Mouse (Mus musculus): ENCODE results near the gene Lsp1. TPM values are rescaled to one million over a fixed set of nuclear protein-coding genes. Genes with fewer than 3 reads are reported as not detected.

Gene Lsp1
- 15.5 TPM for polyA plus RNA-seq (2021)

DNA sequence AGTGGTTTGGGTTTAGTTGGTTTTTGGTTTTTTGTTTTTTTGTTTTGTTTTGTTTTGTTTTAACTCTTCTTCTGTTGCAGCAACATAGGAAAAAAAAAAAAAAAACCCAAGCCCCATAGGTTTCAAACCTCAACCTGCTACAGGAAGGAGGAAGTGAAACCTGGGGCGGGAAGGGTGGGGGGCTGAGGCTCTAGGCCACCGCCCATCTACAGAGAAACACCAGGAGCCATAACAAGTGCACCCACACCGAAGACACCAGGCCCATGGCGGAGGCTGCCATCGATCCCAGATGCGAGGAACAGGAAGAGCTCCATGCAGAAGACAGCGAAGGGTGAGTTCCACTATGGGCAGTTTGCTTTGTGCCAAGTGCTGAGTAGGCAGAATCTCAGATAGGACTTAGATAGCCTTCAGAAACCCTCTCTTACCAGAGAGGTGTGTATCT is at the start of gene Lsp1:
Gene Lsp1, plus strand, starts transcription at position 174 of the 442 bp plus-strand sequence.
- no peak for DNase-seq (ENCODE audit: low read depth, low spot score)
- in situ Hi-C loops (cut with MboI; ENCODE audit: low pct_unique_long_range_greater_than_20kb): no loop called here
- CTCF ChIA-PET: interaction anchor here (0.6 to 1.9 kb wide), 3 partner anchors 9 to 27 kb away, joined by 3 to 4 read pairs (median 3); no protein-coding TSS in a partner anchor
- no peaks in the 10 kb centered on the region for H3K27me3 ChIP-seq
- no peak for TF ChIP-seq CTCF (IDR thresholded peaks at IDR 0.05)
- POLR2A ChIA-PET: no interaction called here
- ATAC-seq: no peak

DNA sequence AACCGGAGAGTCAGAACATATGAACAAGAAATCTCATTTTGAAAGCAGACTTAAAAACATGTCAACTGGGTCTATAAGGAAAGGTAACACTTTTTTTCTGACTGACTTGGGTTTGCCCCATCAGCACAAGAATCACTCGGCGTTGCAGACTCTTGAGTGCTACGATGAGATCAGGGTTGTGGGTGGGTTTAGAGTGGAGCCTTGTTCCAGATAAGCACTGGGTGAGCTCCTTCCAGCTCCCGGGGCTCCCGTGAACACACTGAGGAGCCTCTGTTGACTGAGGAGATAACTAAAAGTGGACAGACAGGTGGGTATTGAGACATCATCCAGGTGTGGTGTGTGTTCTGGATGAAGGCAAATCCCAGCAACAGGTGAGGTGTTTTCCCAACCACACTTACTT is 47.3 kb upstream of the Lsp1 start:
- CTCF ChIA-PET: interaction anchor here (1.4 to 2.4 kb wide), 2 partner anchors 12 kb away, joined by 3 to 7 read pairs; no protein-coding TSS in a partner anchor
- in situ Hi-C loops (cut with MboI; ENCODE audit: low pct_unique_long_range_greater_than_20kb): no loop called here
- TF ChIP-seq CTCF (IDR thresholded peaks at IDR 0.05): no peak
- no peak for ATAC-seq
- POLR2A ChIA-PET: no interaction called here
- no peaks in the 10 kb centered on the region for H3K27me3 ChIP-seq
- DNase-seq (ENCODE audit: low read depth, low spot score): no peak

DNA sequence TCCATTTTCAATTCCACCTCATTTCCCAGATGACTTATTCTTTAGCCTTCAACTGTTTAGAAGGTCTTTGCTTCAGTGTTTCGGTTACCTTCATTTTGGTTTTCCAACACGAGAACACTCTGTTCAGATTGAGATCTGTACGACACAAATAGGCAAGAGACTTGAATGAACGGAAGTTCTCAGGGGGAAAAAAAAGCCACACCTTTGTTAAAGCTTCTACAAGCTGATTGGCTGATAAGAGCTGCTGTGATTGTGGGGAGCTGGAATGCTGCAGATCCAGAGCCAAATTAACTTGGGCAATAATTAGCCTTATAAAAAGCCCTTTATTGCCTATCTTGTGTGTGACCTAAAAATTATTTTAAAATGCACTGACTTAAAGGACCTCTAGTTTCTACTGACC is 45.3 kb upstream of the Lsp1 start:
- no peak for DNase-seq (ENCODE audit: low read depth, low spot score)
- TF ChIP-seq CTCF (IDR thresholded peaks at IDR 0.05): no peak
- in situ Hi-C loops (cut with MboI; ENCODE audit: low pct_unique_long_range_greater_than_20kb): no loop called here
- ChIA-PET CTCF (interaction anchor here (1.1 to 1.3 kb wide), 2 partner anchors 9 to 10 kb away, joined by 3 to 5 read pairs; no protein-coding TSS in a partner anchor), POLR2A (interaction anchor here (1.2 kb wide), 1 partner anchor 28 kb away, joined by 6 read pairs; the partner anchor contains the start of gene Ctsd)
- no peak for ATAC-seq
- no peaks in the 10 kb centered on the region for H3K27me3 ChIP-seq

DNA sequence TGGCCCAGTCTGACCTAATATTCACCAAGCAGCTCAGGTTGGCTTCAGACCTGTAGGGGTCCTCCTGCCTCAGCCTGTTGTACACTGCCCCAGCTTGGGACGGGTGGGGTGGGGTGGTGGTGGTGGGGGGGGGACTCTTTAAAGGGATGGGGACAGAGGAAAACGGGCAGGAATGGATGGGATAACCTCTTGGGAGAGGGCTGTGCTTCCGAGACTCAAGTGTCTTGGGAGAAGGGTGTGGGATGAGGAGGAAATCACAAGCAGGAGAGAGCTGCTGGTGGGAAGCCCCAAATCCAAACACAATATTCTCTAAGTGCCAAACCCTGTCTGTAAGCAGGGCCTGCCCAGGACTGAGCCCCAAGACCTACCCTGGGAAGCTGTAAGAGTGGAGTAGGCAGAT is 44.4 kb upstream of the Lsp1 start:
- POLR2A ChIA-PET: interaction anchor here (1.3 kb wide), 1 partner anchor 29 kb away, joined by 3 read pairs; no protein-coding TSS in a partner anchor
- DNase-seq (ENCODE audit: low read depth, low spot score) (no peak), ATAC-seq (no peak)
- no peaks in the 10 kb centered on the region for H3K27me3 ChIP-seq
- in situ Hi-C loops (cut with MboI; ENCODE audit: low pct_unique_long_range_greater_than_20kb): no loop called here
- no peak for TF ChIP-seq CTCF (IDR thresholded peaks at IDR 0.05)
- CTCF ChIA-PET: no interaction called here

DNA sequence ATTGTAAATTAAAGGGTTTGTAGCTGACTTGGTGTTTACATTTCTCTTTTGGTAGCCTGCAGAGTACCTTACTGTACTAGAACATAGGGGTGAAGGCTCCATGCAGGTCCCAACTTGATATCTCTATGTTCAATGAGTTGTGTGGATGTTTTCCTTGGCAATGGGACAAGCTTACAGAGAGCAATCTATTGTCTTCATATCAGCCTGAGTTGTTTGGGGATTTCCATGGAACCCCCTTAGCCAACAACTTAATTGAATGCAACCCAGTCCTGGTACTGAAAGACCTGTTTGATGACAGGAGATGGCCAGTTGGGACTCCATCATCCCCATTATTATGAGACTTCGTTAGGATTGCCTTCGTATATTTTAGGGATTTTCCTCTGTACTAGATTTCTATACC is 42.6 kb upstream of the Lsp1 start:
- CTCF ChIA-PET: interaction anchor here (1.4 to 2.2 kb wide), 4 partner anchors 9 to 17 kb away, joined by 4 to 7 read pairs (median 6); no protein-coding TSS in a partner anchor

DNA sequence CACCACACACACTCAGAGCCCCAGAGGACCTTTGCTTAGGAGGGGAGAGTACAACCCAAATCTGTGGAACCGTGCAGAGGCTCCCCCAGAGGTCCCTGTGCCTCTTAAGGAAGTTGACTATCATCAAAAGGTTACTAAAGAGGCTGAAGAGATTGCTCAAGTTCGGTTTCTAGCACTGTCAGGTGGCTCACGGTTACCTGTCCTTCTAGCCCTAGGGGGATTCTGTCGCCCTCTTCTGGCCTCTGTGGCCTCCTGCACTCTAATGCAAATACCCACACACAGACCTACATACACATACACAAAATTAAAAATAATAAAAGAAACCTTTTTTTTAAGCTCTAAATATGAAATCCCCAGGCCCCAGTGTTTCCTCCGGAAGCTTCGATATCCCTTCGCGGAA is 41.9 kb upstream of the Lsp1 start:
- POLR2A ChIA-PET: interaction anchor here (0.7 to 1.4 kb wide), 3 partner anchors 13 to 53 kb away, joined by 3 read pairs; no protein-coding TSS in a partner anchor
- CTCF ChIA-PET: interaction anchor here (1.4 to 2.2 kb wide), 4 partner anchors 10 to 18 kb away, joined by 4 to 7 read pairs (median 6); no protein-coding TSS in a partner anchor
- TF ChIP-seq CTCF (IDR thresholded peaks at IDR 0.05): no peak
- in situ Hi-C loops (cut with MboI; ENCODE audit: low pct_unique_long_range_greater_than_20kb): no loop called here
- no peak for ATAC-seq
- DNase-seq (ENCODE audit: low read depth, low spot score): no peak
- no peaks in the 10 kb centered on the region for H3K27me3 ChIP-seq

More for the DNA sequence above, 42.6 kb upstream of the Lsp1 start:
- H3K27me3 ChIP-seq: no peaks in the 10 kb centered on the region
- in situ Hi-C loops (cut with MboI; ENCODE audit: low pct_unique_long_range_greater_than_20kb): no loop called here
- no peak for ATAC-seq
- POLR2A ChIA-PET: interaction anchor here (0.7 to 1.4 kb wide), 3 partner anchors 13 to 53 kb away, joined by 3 read pairs; no protein-coding TSS in a partner anchor
- no peak for DNase-seq (ENCODE audit: low read depth, low spot score)
- no peak for TF ChIP-seq CTCF (IDR thresholded peaks at IDR 0.05)

DNA sequence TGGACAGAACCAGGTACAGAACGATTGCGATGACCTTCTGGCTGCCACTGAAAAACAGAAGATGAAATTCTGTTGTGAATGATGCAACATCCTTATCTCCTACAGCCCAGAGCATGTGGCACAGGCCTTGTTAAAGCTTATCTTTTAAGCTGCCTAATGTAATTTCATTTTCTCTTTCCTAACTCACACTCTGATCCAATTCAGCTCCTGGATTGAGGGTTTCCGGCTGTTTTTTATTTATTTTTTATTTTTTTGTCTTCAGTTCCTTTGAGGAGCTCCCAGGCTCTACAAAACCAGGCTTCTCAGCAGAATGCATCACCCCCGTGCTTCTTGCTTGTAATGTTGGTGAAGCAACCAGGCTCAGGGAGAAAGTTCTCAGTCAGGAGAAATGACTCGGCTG is 40.7 kb upstream of the Lsp1 start:
- ChIA-PET POLR2A (interaction anchor here (0.6 to 2.1 kb wide), 3 partner anchors 10 to 47 kb away, joined by 4 to 8 read pairs (median 8); no protein-coding TSS in a partner anchor), CTCF (interaction anchor here (0.9 to 1.7 kb wide), 2 partner anchors 31 to 57 kb away, joined by 3 to 4 read pairs; no protein-coding TSS in a partner anchor)
- no peak for TF ChIP-seq CTCF (IDR thresholded peaks at IDR 0.05)
- no peak for ATAC-seq
- H3K27me3 ChIP-seq: no peaks in the 10 kb centered on the region
- in situ Hi-C loops (cut with MboI; ENCODE audit: low pct_unique_long_range_greater_than_20kb): no loop called here
- DNase-seq (ENCODE audit: low read depth, low spot score): no peak

DNA sequence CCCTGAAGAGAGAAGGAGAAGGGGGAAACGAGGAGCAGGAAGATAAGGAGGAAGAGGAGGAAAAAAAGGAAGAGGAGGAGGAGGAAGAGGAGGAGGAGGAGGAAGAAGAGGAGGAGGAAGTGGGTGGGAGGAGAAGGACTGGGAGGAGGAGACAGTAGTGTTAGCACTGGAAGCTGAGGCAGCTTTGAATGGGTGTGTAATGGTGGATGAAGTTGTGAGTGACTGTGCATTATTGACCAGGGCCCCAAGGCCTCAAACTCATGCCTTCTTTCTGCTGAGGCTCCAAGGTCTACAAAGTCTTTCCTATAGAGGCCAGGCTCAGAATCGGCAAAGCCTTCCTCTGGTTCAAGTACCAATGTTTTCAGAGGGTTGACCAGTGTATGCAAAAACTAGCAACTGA is 38.8 kb upstream of the Lsp1 start:
- no peak for TF ChIP-seq CTCF (IDR thresholded peaks at IDR 0.05)
- in situ Hi-C loops (cut with MboI; ENCODE audit: low pct_unique_long_range_greater_than_20kb): no loop called here
- ATAC-seq (no peak), DNase-seq (ENCODE audit: low read depth, low spot score) (no peak)
- POLR2A ChIA-PET: interaction anchor here (1.1 to 10.2 kb wide), 2 partner anchors 11 to 47 kb away, joined by 4 to 91 read pairs; partner anchors contain the start of gene Ifitm10
- CTCF ChIA-PET: no interaction called here
- no peaks in the 10 kb centered on the region for H3K27me3 ChIP-seq

DNA sequence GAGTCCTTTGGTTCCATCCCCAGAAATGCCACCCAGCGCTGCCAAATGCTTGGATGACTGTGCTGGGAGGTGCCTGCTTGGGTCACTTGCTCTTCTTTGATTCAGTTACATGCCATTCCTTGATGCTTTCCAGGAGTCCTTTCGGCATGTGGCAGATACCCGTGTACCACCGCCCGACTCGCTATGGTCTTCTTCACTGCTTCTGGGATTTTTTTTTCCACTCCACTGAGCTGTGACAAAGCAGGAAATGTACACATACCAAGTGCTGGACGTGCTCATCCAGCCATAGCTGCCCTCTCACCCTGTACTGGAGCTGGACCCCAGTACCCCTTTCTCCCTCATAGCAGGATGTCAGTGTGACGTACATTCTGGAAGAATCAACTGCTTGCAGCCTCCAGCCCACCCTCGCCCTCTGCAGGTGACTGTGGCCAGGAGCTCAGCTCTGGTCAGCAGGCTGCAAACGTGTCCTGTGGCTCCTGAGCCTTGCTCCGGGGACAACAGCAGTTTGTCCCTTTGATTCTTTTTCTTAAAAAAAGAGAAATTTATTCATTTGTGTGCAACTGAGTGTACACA is 34.9 kb upstream of the Lsp1 start:
- peak; percentile 56 for ATAC-seq
- H3K27me3 ChIP-seq: no peaks in the 10 kb centered on the region
- TF ChIP-seq CTCF (IDR thresholded peaks at IDR 0.05): no peak
- CTCF ChIA-PET: interaction anchor here (0.8 to 4.6 kb wide), 13 partner anchors 9 to 92 kb away, joined by 3 to 29 read pairs (median 5); partner anchors contain the start of gene Ctsd
- in situ Hi-C loops (cut with MboI; ENCODE audit: low pct_unique_long_range_greater_than_20kb): no loop called here
- POLR2A ChIA-PET: interaction anchor here (0.6 to 10.2 kb wide), 10 partner anchors 11 to 1315 kb away, joined by 3 to 91 read pairs (median 6); partner anchors contain the start of genes Ctsd, Gm49369, Ifitm10 and Tnni2
- no peak for DNase-seq (ENCODE audit: low read depth, low spot score)

DNA sequence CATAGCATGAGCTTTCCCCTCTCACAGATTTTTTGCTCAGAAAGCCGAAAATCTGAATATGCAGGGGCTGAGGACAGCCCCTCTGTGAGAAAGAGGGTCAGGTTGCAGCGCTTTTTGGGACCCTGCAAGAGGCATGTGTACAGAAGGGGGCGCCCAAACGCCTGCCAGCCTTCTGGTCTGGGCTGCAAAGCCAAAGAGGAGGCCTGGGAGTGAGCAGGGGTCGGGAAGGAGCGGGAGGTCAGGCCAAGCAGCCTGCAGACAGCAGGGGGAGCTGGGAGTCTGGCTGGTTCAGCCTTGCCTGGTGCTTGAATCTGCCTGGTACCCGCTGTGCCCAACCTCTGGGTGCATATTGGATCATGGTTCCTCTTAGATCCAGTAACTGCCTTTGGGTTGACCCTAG is 32.4 kb upstream of the Lsp1 start:
- DNase-seq (ENCODE audit: low read depth, low spot score) (no peak), ATAC-seq (no peak)
- no peaks in the 10 kb centered on the region for H3K27me3 ChIP-seq
- TF ChIP-seq CTCF (IDR thresholded peaks at IDR 0.05): no peak
- POLR2A ChIA-PET: interaction anchor here (0.6 to 10.2 kb wide), 3 partner anchors 29 to 54 kb away, joined by 5 to 91 read pairs (median 28); partner anchors contain the start of genes Ctsd and Ifitm10
- in situ Hi-C loops (cut with MboI; ENCODE audit: low pct_unique_long_range_greater_than_20kb): no loop called here
- CTCF ChIA-PET: interaction anchor here (0.7 to 3.9 kb wide), 8 partner anchors 8 to 94 kb away, joined by 3 to 29 read pairs (median 6); partner anchors contain the start of gene Gm49369
